Comparison of ENCODE assay signal across 8 mouse cellular contexts in genomic region chr7:79148711-79149266, GRCm38 (mm10). TPM values are rescaled to one million over a fixed set of nuclear protein-coding genes. Genes with fewer than 3 reads are reported as not detected.
DNase-seq lines count a peak whose midpoint lies in the region; ATAC-seq lines count a peak whose summit lies in the region.

Gene Mfge8, minus strand, starts transcription at chr7:79149060.

- intact Hi-C loops in left cerebral cortex, postnatal 25 days (cut with DNase I), result no loop called here

- peak within 1 kb of the TSS; percentile 67 for H3K9ac ChIP-seq in intestine, embryonic 15.5 days

- H3K4me3 ChIP-seq in intestine, embryonic 15.5 days (replicated peaks), result peak within 1 kb of the TSS; percentile 66

- H3K4me1 ChIP-seq in intestine, embryonic 15.5 days (replicated peaks), result peaks cover 15% of the 10 kb centered on the region

- H3K36me3 ChIP-seq in intestine, embryonic 15.5 days, result no peaks in the 10 kb centered on the region

- peak within 1 kb of the TSS; percentile 73 for H3K27ac ChIP-seq in intestine, embryonic 15.5 days

- ATAC-seq in intestine, embryonic 15.5 days, result peak; percentile 97

- H3K27me3 ChIP-seq in intestine, embryonic 15.5 days (replicated peaks), result no peaks in the 10 kb centered on the region

- peak; percentile 96 for DNase-seq in adrenal gland, adult 2 months
- DNase-seq in embryo, embryonic 11 days, result peak; percentile 96
- peak; percentile 78 to 89 for DNase-seq in gastrocnemius, postnatal 4 days (ENCODE audit: low spot score in 2 of 2)
- DNase-seq in left cerebral cortex, postnatal 25 days (ENCODE audit: low spot score in 2 of 2), result peak; percentile 64
- peak; percentile 95 for DNase-seq in mesoderm, embryonic 11.5 days (ENCODE audit: low read depth, low spot score)
- peak; percentile 70 for DNase-seq in right cerebral cortex, postnatal 25 days
- peak; percentile 85 to 89 for DNase-seq in urinary bladder, postnatal 4 days (ENCODE audit: low spot score in 2 of 2)

- H3K4me2 ChIP-seq in intestine, embryonic 15.5 days (replicated peaks), result peak within 1 kb of the TSS; percentile 79

- no peaks in the 10 kb centered on the region for H3K9me3 ChIP-seq in intestine, embryonic 15.5 days

- WGBS in intestine, embryonic 15.5 days, result under 1% methylated on average over 39 of the region's 39 CpGs

RNA-seq across cellular contexts. Expression of gene Mfge8, which starts in this region (rescaled TPM):
- 100 to 1,000 TPM; 214 to 349 TPM for total RNA-seq in adrenal gland, adult 2 months (2021)
- 526 and 669 TPM in 2 replicates for polyA plus RNA-seq in adrenal gland, adult 2 months (2012; rRNA removed)
- total RNA-seq in gastrocnemius, postnatal 4 days (2021), result 100 to 1,000 TPM; 103 TPM
- 172 and 174 TPM in 2 replicates for polyA plus RNA-seq in intestine, embryonic 15.5 days (2015; fragmentation: Nextera tagmentation; extraction: Ambion mirVana)
- total RNA-seq in left cerebral cortex, postnatal 25 days (2021), result 100 to 1,000 TPM; 170 to 197 TPM

Comparison
In these comparisons a context has a peak if more than half of its experiments do, and no peak if none do; other contexts are left out.
1. Peak in every context shown above with its lines: DNase-seq, ATAC-seq, H3K4me3 ChIP-seq and H3K27ac ChIP-seq.